Mouse (Mus musculus) neutrophil, adult 65 days (primary cell): Measurements from ENCODE around the gene Spib. TPM values are rescaled to one million over a fixed set of nuclear protein-coding genes. Genes with fewer than 3 reads are reported as not detected.

Source experiments
- total RNA-seq: library from RNA; stranded (reverse); gene quantifications from 2 replicates; pipeline ENCODE4 v1.2.4, GENCODE M21; 2023

The Spib gene
- 2.8 and 6.0 TPM in 2 replicates for total RNA-seq

GRCm38 (mm10) chr7:44531946-44532732 is at the start of gene Spib:
Spib (minus strand) TSS chr7:44532071.

GRCm38 (mm10) chr7:44572213-44572701 is 40.4 kb upstream of the Spib start, which contains the start of gene Napsa:
Napsa (plus strand) TSS chr7:44572380.

DNA sequence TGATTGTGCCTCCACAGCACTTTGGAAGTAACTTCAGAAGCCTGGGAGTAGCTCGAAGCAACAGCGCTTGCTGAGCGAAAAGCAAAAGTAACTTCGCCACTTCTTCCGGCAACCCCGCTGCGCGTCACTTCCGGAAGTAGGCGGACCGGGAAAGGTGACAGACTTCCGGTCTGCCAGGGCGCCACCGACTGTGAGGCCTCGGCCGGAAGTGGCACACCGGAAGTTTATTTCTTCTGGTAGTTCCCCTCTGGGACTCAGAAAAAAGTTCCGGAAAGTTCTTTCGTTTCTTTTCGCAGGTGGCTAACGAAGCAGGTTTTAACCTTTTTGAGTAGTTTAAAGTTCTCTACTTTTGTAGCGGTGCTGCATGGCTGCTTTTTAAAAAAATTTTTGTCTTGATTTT is 22.0 kb upstream of the Spib start, which contains the start of gene Nr1h2:
TSS of gene Nr1h2 (minus strand) at position 126 of the 400 bp plus-strand sequence.

DNA sequence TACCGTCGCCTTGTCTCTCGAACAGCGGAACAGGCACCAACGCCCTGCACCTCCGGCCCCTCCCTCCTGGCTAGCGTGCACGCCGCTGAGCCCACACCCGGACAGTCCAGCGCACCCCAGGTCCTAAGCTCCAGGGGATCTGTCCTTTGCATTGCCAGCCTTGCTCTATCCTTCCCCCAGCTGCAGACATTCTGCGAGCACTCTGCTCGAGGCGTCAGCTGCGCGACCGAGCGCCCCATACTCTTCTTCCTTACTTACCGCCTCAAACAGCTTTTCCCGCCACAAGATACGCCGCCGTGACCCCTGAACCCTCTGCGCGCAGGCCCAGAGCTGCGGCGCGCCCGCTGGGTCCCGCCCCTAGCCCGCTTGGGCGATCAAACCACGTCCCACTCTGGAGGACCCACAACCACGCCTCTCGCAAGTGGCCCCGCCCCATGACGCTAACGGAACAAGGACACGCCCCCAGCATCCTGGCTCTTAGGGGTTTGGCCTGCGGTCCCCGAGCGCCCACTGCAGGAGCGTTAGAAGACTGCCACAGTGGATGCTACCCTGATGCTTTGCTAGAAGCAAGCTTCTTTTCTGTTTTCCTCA is 16.7 kb upstream of the Spib start, which contains the start of gene Pold1:
TSS of gene Pold1 (minus strand) at position 353 of the 591 bp plus-strand sequence.

DNA sequence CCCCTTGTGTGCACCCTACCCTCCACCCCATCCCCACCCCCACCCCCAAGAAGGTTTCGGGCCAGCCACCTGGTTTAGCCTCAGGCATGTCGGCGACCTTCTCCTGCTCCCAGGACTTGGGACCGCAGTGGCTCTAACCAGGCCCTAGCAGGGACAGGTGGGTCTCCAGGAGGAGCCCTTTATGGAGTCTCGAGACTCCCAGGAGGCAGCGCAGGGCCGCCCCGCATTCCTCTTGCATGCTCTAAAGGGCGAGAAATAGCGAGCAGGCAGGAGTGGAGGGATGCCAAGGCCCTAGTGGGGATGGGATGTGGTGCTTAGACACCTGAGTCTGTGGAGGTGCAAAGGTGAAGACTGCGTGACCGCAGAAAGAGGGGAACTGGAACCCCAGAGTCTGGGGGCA is 7.4 kb downstream of the Spib start, which contains the start of gene Mybpc2:
TSS of gene Mybpc2 (minus strand) at position 155 of the 400 bp plus-strand sequence.

DNA sequence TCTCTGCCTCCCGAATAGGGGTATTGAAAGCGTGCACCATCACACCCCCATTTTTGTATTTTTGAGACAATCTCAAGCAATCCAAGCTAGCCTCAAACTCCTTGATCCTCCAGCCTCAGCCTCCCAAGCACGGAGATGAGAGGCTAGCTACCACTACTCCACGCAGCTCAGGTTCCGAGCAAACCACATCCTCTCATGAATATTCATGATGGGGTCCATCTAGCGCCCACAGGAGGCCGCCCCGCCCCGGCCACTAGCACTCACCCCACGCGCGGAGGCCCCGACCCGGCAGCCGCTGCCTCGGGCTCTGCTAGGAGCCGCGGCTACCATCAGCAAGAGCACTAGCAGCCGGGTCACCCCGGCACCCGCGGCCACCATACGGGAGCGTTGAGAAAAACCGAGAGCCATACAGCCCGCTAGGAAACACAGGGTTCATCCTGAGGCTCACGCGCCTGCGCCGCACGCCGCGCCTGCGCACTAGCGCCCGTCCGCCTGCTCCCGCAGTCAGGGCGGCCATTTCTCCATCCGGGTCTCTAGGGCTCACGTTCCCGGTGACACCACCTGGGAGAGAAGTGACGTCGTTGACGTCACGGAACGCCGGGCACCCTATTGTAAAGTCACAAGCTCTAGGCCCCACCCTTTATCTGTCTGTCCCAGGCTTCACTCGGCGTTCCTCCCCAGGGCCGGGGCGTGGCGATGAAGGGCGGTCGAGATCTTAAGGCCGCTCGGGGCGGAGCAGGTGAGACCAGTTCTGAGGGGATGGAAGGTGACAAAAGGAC is 35.7 kb downstream of the Spib start, which contains the start of the genes Emc10 and Fam71e1:
TSS of gene Emc10 (minus strand) at position 538 of the 779 bp plus-strand sequence.
TSS of gene Fam71e1 (plus strand) at position 590 of the 779 bp plus-strand sequence.

Other genes starting within 250 kb of the Spib start
- gene Clec11a, start 225.2 kb downstream of the Spib start, total RNA-seq = 0.29 and 0.51 TPM in 2 replicates
- gene Shank1, start 221.8 kb downstream of the Spib start, total RNA-seq = 0.32 and 0.34 TPM in 2 replicates
- gene Syt3, start 148.0 kb downstream of the Spib start, total RNA-seq = 0.41 TPM in 1 of 2 replicates, not detected in the other
- not detected in 2 replicates for gene 1700008O03Rik, start 146.3 kb downstream of the Spib start, total RNA-seq
- gene Lrrc4b, start 103.1 kb downstream of the Spib start, total RNA-seq = not detected in 2 replicates
- not detected in 2 replicates for gene Aspdh, start 66.7 kb downstream of the Spib start, total RNA-seq
- 14.6 and 17.8 TPM in 2 replicates for gene Josd2, start 64.1 kb downstream of the Spib start, total RNA-seq
- 23.0 and 29.1 TPM in 2 replicates for gene Emc10, start 35.5 kb downstream of the Spib start, total RNA-seq
- gene Fam71e1, start 35.5 kb downstream of the Spib start, total RNA-seq = 1.5 and 3.9 TPM in 2 replicates
- gene Mybpc2, start 7.4 kb downstream of the Spib start, total RNA-seq = 0.41 and 0.88 TPM in 2 replicates
- gene Pold1, start 16.8 kb upstream of the Spib start, total RNA-seq = 38.8 and 52.2 TPM in 2 replicates
- 406 and 408 TPM in 2 replicates for gene Nr1h2, start 21.9 kb upstream of the Spib start, total RNA-seq
- gene Napsa, start 40.3 kb upstream of the Spib start, total RNA-seq = 124 and 134 TPM in 2 replicates
- gene Kcnc3, start 58.6 kb upstream of the Spib start, total RNA-seq = 0.73 and 1.1 TPM in 2 replicates
- gene Myh14, start 138.8 kb upstream of the Spib start, total RNA-seq = not detected in 2 replicates
- not detected in 2 replicates for gene Izumo2, start 176.7 kb upstream of the Spib start, total RNA-seq
- 43.2 and 46.2 TPM in 2 replicates for gene Vrk3, start 216.3 kb upstream of the Spib start, total RNA-seq
- 0.13 and 0.98 TPM in 2 replicates for gene Zfp473, start 219.0 kb upstream of the Spib start, total RNA-seq